Mouse (Mus musculus) liver, postnatal 0 days (tissue): ENCODE measurements at regions not wholly inside any gene's neighbourhood (a gene's known extent, or its start where the extent isn't known, plus 50 kb on each side); places are given as distances from the start of the nearest gene placed in this dataset.

Experiments
- CTCF ChIP-seq: sonication (generic); IDR thresholded peaks from 2 replicates; pipeline ENCODE4 v1.5.1; 2016; ENCODE audit warnings: antibody characterized with exemption, low read depth
- EP300 ChIP-seq: IDR thresholded peaks from 2 replicates; pipeline ENCODE4 v1.6.1; 2016; ENCODE audit warnings: antibody characterized with exemption, low read depth, mild to moderate bottlenecking

DNA sequence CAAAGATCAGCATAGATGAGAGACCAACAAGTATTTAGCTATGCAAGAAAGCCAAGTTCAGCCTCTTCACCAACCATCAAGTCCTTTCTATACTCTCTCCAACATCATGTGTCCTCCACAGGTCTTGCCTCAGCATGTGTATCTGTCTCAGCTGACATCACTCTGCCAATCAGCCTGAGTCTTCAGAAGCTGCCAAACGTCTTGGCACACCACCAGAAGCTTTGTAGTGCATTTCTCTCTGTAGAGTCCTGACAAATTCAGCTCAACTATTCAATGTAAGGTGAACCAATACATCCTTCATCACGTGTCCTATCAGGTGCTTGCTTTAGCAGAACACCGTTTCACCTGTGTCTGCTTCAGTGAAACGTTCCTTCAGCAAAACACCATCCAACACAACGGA, 462.4 kb upstream of the Kazn start:
- TF ChIP-seq CTCF: no peak
- no peak for TF ChIP-seq EP300
